Mouse (Mus musculus) thymus, postnatal 4 days (tissue): Measurements from ENCODE around the gene Pex13.
"Not testable (repeated sequence)": the region's sequence is repeated elsewhere in the genome, so short reads cannot be mapped to it uniquely, and the experiment has no call there.

Experiments used
- DNase-seq: peaks from one replicate; pipeline ENCODE4 v3.0.0; 2021

Pex13 gene

GRCm38 (mm10) chr11:23634573-23634972 is 31.2 kb downstream of the Pex13 start:
- no peak for DNase-seq

GRCm38 (mm10) chr11:23633879-23634215 is 31.9 kb downstream of the Pex13 start:
- no peak for DNase-seq

DNA sequence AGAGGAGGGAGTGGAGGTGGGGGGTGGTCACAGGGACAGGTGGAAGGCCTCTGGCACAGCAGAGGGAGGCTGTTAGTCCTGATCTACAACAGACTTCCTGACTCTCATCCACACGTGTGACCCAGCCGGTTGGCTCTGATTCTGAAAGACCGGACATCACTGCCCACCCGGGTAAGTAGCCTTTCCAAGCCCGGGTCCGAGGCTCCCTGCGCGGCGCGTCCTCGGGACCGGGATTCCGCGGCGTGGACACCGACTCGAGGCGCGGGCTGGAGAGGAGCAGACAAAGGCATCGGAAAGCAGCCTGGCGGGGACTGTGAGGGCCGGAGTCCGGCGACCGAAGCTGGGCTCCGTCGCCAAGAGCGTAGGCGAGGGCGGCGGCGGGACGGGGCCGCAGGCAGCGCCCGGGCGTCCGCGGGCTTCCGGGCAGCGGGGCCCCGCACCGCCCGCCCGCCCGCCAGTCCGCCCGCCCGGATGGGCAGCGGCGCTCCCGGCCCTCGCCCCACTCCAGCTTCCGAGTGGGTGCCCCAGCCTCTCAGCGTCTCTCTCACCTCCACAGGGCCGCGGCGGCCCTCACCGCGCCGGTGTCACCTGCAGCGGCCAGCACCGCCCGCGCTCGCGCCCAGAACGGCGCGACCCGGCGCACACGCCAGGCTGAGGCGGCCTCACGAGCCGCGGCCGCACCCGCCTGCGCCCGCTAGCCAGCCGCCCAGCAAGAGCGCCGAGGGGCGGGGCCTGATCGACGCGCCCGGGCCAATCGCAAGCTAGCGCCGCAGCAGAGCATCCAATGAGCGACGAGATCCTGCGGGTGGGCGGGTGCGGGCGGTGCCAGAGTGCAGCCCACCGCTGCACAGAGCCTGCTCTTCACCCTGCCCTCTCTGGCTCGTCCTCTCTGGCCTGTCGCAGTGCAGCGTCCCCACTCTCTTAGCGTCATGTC is 32.5 kb downstream of the Pex13 start, which contains the start of gene 0610010F05Rik:
Gene 0610010F05Rik, minus strand, starts transcription at position 695 of the 934 bp plus-strand sequence.
- peak; percentile 87 for DNase-seq

DNA sequence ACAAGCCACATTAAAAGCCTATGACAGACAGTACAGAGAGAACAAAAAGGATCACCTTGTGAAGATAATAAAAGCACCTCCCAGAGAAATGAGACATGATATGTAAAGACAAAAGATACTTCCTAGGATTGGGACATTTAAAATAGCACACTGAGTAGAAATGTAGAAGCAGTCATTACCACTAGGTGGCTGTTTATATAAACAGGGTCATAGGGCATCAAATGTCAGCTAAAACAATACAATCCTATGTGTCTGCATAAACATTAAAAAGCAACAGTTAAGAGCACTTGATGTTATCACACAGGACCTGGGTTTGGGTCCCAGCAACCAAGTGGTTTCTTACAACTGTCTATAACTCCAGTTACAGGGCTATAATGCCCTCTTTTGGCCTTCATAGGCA is 35.1 kb downstream of the Pex13 start:
- DNase-seq, result no peak

- no peak for DNase-seq
Measured at GRCm38 (mm10) chr11:23618995-23619394, 46.8 kb downstream of the Pex13 start.

- no peak for DNase-seq
Measured at GRCm38 (mm10) chr11:23614546-23614945, 51.2 kb downstream of the Pex13 start.

DNA sequence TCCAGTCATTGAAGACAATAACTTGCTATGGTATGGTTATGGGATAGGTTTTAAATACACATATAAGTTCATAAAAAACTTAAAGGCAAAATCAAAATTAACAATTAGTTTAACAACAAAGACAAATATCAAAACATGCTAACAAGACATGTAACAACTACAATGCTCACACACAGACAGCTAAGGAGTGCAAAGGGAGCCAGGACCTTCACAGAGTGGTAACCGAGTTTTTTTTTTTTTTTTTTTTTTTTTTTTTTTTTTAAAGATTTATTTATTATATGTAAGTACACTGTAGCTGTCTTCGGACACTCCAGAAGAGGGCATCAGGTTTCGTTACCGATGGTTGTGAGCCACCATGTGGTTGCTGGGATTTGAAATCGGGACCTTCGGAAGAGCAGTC is 58.5 kb downstream of the Pex13 start:
- DNase-seq, result not testable (repeated sequence)
